Mouse (Mus musculus) left cerebral cortex, adult 8-10 months (tissue): Measurements from ENCODE around the gene Zfp414. TPM values are rescaled to one million over a fixed set of nuclear protein-coding genes. Genes with fewer than 3 reads are reported as not detected.
"Not testable (repeated sequence)": the region's sequence is repeated elsewhere in the genome, so short reads cannot be mapped to it uniquely, and the experiment has no call there.

Source experiments
- DNase-seq, 2 experiments: peaks; one replicate each; pipeline ENCODE4 v3.0.0; 2022; ENCODE audit warnings: low spot score in 2 of 2
- total RNA-seq, 4 experiments: library from RNA; stranded (reverse); gene quantifications; 2 replicates each; pipeline ENCODE4 v1.2.4; 2022

Zfp414 gene
- total RNA-seq: 10 to 100 TPM; 49.7 to 56.8 (median 52.8) TPM

- DNase-seq: peak; percentile 81 to 83
Measured at GRCm38 (mm10) chr17:33628621-33629486, at the start of gene Zfp414. Zfp414 (plus strand) TSS chr17:33629090.

GRCm38 (mm10) chr17:33584061-33584460 lies 44.8 kb upstream of the Zfp414 start:
- DNase-seq: no peak

- no peak for DNase-seq
Measured at GRCm38 (mm10) chr17:33586011-33586410, 42.9 kb upstream of the Zfp414 start.

GRCm38 (mm10) chr17:33597271-33597670 lies 31.6 kb upstream of the Zfp414 start:
- no peak for DNase-seq

- DNase-seq: no peak
Measured at GRCm38 (mm10) chr17:33598506-33598905, 30.4 kb upstream of the Zfp414 start.

GRCm38 (mm10) chr17:33599836-33600475 lies 28.9 kb upstream of the Zfp414 start:
- DNase-seq: no peak

GRCm38 (mm10) chr17:33600831-33601230 lies 28.1 kb upstream of the Zfp414 start:
- no peak for DNase-seq

GRCm38 (mm10) chr17:33601947-33602346 lies 26.9 kb upstream of the Zfp414 start:
- DNase-seq: no peak

- DNase-seq: no peak
Measured at GRCm38 (mm10) chr17:33607273-33607672, 21.6 kb upstream of the Zfp414 start.

GRCm38 (mm10) chr17:33610548-33610947 lies 18.3 kb upstream of the Zfp414 start:
- DNase-seq: no peak

GRCm38 (mm10) chr17:33613726-33614125 lies 15.2 kb upstream of the Zfp414 start:
- not testable (repeated sequence) for DNase-seq

- no peak for DNase-seq
Measured at GRCm38 (mm10) chr17:33627281-33627680, 1.6 kb upstream of the Zfp414 start.

GRCm38 (mm10) chr17:33629487-33630125 lies 716 bp downstream of the Zfp414 start:
- DNase-seq: no peak

GRCm38 (mm10) chr17:33630171-33630895 lies 1.4 kb downstream of the Zfp414 start:
- DNase-seq: no peak

GRCm38 (mm10) chr17:33631236-33631635 lies 2.3 kb downstream of the Zfp414 start:
- DNase-seq: no peak

GRCm38 (mm10) chr17:33631796-33632195 lies 2.9 kb downstream of the Zfp414 start:
- DNase-seq: no peak

GRCm38 (mm10) chr17:33637038-33637437 lies 8.1 kb downstream of the Zfp414 start:
- DNase-seq: peak in 1 of 2 experiments; percentile 54

GRCm38 (mm10) chr17:33637516-33638276 lies 8.8 kb downstream of the Zfp414 start, which contains the start of gene Pram1:
Pram1 (plus strand) TSS chr17:33638056.
- no peak for DNase-seq

- DNase-seq: no peak
Measured at GRCm38 (mm10) chr17:33639743-33640142, 10.9 kb downstream of the Zfp414 start.

GRCm38 (mm10) chr17:33644068-33644467 lies 15.2 kb downstream of the Zfp414 start:
- no peak for DNase-seq

GRCm38 (mm10) chr17:33645073-33645472 lies 16.2 kb downstream of the Zfp414 start:
- no peak for DNase-seq
